Mouse (Mus musculus) adrenal gland, postnatal 10 days (tissue): ENCODE data around the gene Gab3. TPM values are rescaled to one million over a fixed set of nuclear protein-coding genes. Genes with fewer than 3 reads are reported as not detected.

Source experiments
- DNase-seq: peaks from one replicate; pipeline ENCODE4 v3.0.0; 2021; ENCODE audit warnings: mixed read lengths
- long read RNA-seq, 2 experiments: library from polyadenylated mRNA; stranded (forward); transcript quantifications; one replicate each; pipeline ENCODE4 v2.0.0; 2021
- total RNA-seq, 2 experiments: library from RNA; stranded (reverse); gene quantifications; 2 replicates each; pipeline ENCODE4 v1.2.3; 2021

Gene Gab3
- total RNA-seq: 1 to 10 TPM; 1.7 to 2.7 TPM
- long read RNA-seq, experiment 1, partial matches to known transcripts: 0 of 1 reads
- long read RNA-seq, experiment 1, other reads (novel, unspliced or antisense): 1 of 1 reads
- long read RNA-seq, experiment 2: 0 reads

- DNase-seq: peak; percentile 61
Observed at GRCm38 (mm10) chrX:75084774-75085508, at the start of gene Gab3. TSS of gene Gab3 (minus strand) at chrX:75085458.

GRCm38 (mm10) chrX:75130467-75131160 lies 45.4 kb upstream of the Gab3 start, which contains the start of gene Mpp1:
TSS of gene Mpp1 (minus strand) at chrX:75131016.
- DNase-seq: peak; percentile 86

- DNase-seq: no peak
Observed at GRCm38 (mm10) chrX:75129474-75129873, 44.2 kb upstream of the Gab3 start.

- DNase-seq: peak; percentile 4
Observed at GRCm38 (mm10) chrX:75128333-75128980, 43.2 kb upstream of the Gab3 start.

- no peak for DNase-seq
Observed at GRCm38 (mm10) chrX:75126893-75127292, 41.6 kb upstream of the Gab3 start.

GRCm38 (mm10) chrX:75125606-75126005 lies 40.3 kb upstream of the Gab3 start:
- DNase-seq: no peak

GRCm38 (mm10) chrX:75115550-75115949 lies 30.3 kb upstream of the Gab3 start:
- DNase-seq: no peak

- DNase-seq: no peak
Observed at GRCm38 (mm10) chrX:75102293-75102692, 17.0 kb upstream of the Gab3 start.

GRCm38 (mm10) chrX:75098799-75099198 lies 13.5 kb upstream of the Gab3 start:
- no peak for DNase-seq

- DNase-seq: peak; percentile 25
Observed at GRCm38 (mm10) chrX:75096163-75096770, 11.0 kb upstream of the Gab3 start.

- peak; percentile 92 for DNase-seq
Observed at GRCm38 (mm10) chrX:75095369-75096162, 10.3 kb upstream of the Gab3 start, which contains the start of gene Dkc1. TSS of gene Dkc1 (plus strand) at chrX:75095854.

- DNase-seq: no peak
Observed at GRCm38 (mm10) chrX:75085654-75086053, 396 bp upstream of the Gab3 start.

GRCm38 (mm10) chrX:75083982-75084773 lies 1.1 kb downstream of the Gab3 start:
- DNase-seq: peak; percentile 12

- peak; percentile 5 for DNase-seq
Observed at GRCm38 (mm10) chrX:75082351-75082750, 2.9 kb downstream of the Gab3 start.

GRCm38 (mm10) chrX:75056120-75056775 lies 29.0 kb downstream of the Gab3 start:
- no peak for DNase-seq

GRCm38 (mm10) chrX:75046921-75047635 lies 38.2 kb downstream of the Gab3 start:
- peak; percentile 40 for DNase-seq

- DNase-seq: no peak
Observed at GRCm38 (mm10) chrX:75045931-75046330, 39.3 kb downstream of the Gab3 start.

- DNase-seq: no peak
Observed at GRCm38 (mm10) chrX:75044595-75044994, 40.7 kb downstream of the Gab3 start.

GRCm38 (mm10) chrX:75036626-75037025 lies 48.6 kb downstream of the Gab3 start:
- no peak for DNase-seq
